Mouse (Mus musculus) cortical plate, adult 2 months (tissue): ENCODE data around the gene Fam163a. TPM values are rescaled to one million over a fixed set of nuclear protein-coding genes. Genes with fewer than 3 reads are reported as not detected.

Experiments used
- H3K27ac ChIP-seq: fragments of 200-500 bp; 2 replicates; pipeline ENCODE4 v1.5.1; 2012; ENCODE audit warnings: low read length, control low read depth, inconsistent platforms; ENCODE audit not compliant: insufficient read depth
- H3K4me1 ChIP-seq: fragments of 200-500 bp; 2 replicates; pipeline ENCODE4 v1.6.1; 2011; ENCODE audit warnings: low read length; ENCODE audit not compliant: control insufficient read depth, insufficient read depth
- H3K4me3 ChIP-seq: fragments of 200-500 bp; 2 replicates; pipeline ENCODE4 v1.5.1; 2011; ENCODE audit warnings: mild to moderate bottlenecking, low read length, control low read depth; ENCODE audit not compliant: insufficient read depth
- CTCF ChIP-seq: fragments of 200-500 bp; IDR thresholded peaks from 2 replicates; pipeline ENCODE4 v1.5.1; 2011; ENCODE audit warnings: mild to moderate bottlenecking, control low read depth, low read length; ENCODE audit not compliant: insufficient read depth; ENCODE audit errors: extremely low read depth
- POLR2A ChIP-seq: fragments of 200-500 bp; IDR thresholded peaks from 2 replicates; pipeline ENCODE4 v1.6.1; 2011; ENCODE audit warnings: mild to moderate bottlenecking, low read length, control low read depth; ENCODE audit not compliant: insufficient read depth; ENCODE audit errors: extremely low read depth
- polyA plus RNA-seq: library from polyadenylated mRNA; depleted of rRNA; stranded (reverse); fragments of >200 nt; gene quantifications from 2 replicates; pipeline ENCODE4 v1.2.3, GENCODE M21; 2012

The Fam163a gene
- polyA plus RNA-seq, 1 experiment, result 5.9 TPM

DNA sequence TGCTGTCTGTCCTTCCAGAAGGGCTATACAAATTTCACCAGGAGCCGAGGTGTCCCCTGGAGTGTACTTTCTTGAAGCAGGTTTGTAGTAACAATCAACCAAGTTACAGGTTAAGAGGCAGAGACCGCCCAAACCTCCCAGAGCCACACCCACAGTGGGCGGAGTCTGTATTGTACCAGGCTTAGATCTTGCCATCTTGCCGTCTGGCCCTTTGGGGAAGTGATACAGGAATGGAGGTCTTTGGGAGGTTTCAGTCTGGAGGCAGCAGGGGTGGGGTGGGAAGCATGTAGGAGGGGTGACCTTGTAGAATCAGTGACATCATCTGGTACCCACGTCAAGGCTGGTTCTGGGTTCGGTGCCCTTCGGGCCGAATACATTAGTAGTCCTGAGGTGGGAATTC, 115.3 kb downstream of the Fam163a start:
- no peak overlapping the region for H3K4me3 ChIP-seq
- H3K4me1 ChIP-seq, result no peaks in the 10 kb centered on the region
- TF ChIP-seq CTCF (no peak), POLR2A (no peak)
- H3K27ac ChIP-seq, result no peak overlapping the region

DNA sequence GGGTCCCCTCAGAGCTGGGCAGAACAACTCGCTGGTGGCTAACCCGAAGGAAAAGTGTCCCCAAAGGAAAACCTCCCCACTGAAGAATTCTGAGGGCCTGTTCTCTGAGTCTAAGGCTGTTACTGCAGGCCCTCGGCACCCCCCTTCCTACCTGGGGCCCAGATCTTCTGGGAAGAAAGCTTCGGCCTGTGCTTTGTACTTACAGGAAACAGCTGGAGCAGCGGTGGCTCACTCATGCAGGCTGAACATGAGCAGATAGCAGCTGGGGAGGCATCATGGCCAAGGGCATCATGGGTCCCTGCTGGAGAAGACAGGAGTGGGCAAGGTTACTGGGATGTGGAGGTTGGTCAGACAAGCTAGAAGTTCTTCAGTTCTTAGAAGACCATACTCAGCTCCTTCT, 117.2 kb downstream of the Fam163a start:
- H3K4me3 ChIP-seq, result no peak overlapping the region
- H3K27ac ChIP-seq, result no peak overlapping the region
- TF ChIP-seq POLR2A, result no peak
- no peak for TF ChIP-seq CTCF
- H3K4me1 ChIP-seq, result no peaks in the 10 kb centered on the region

DNA sequence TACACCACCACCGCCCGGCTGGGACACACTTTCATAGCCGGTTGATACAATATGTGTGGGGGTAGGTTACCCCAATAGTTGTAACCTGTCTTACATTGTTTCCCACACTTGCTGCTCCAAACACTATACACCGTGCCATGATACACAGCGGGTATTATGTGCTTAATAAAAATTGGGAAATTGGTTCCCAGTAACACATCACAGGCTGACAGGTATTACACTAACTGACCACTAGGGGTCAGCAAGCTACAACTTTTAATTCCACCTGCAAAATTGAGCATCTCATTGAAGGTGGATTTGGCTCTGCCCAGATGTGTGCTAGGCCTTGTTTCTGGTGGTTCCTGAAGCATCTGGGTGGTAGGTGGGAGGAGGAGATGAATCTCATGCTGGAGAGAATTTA, 119.1 kb downstream of the Fam163a start:
- H3K27ac ChIP-seq, result no peak overlapping the region
- TF ChIP-seq POLR2A, result no peak
- peak; percentile 67 for TF ChIP-seq CTCF
- H3K4me1 ChIP-seq, result no peaks in the 10 kb centered on the region
- no peak overlapping the region for H3K4me3 ChIP-seq

DNA sequence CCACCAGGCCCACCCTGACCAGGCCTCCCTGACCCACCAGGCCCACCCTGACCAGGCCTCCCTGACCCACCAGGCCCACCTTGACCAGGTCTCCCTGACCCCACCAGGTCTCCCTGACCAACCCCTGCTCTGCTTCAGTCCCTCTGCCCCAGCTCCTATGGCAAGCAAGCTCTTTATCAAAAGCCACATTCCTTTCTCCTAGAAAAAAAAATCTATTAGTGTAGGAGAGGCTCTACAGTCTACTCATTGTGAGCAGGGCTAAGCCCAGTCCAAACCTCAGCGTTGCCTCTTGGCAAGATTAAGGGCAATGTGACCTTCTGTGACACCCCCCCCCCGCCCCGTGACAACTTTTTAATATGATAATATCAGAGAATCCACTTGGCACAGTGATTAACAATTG, 120.2 kb downstream of the Fam163a start:
- Histone ChIP-seq H3K4me3 (no peak overlapping the region), H3K4me1 (no peaks in the 10 kb centered on the region), H3K27ac (no peak overlapping the region)
- TF ChIP-seq CTCF (no peak), POLR2A (no peak)

DNA sequence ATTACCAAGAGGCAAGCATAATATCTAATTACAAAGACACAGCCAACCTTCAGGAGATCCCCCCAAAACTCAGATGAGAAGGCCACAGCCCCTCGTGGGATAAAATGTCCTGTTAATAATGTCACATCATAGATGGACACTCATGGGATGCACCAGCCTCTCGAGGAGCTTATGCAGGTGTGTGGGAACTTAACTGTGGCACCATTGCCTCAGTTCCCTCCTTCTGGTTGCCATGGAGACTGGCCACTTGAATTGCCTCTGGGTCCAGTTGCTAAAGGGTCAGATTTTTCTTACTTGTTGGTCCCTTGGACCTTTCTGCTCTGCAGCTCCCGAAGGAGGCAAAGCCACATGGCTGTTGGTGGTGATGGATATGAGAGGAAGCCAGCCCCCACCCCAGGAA, 127.2 kb downstream of the Fam163a start:
- no peak overlapping the region for H3K27ac ChIP-seq
- no peak for TF ChIP-seq CTCF
- no peak for TF ChIP-seq POLR2A
- no peak overlapping the region for H3K4me3 ChIP-seq
- no peaks in the 10 kb centered on the region for H3K4me1 ChIP-seq

DNA sequence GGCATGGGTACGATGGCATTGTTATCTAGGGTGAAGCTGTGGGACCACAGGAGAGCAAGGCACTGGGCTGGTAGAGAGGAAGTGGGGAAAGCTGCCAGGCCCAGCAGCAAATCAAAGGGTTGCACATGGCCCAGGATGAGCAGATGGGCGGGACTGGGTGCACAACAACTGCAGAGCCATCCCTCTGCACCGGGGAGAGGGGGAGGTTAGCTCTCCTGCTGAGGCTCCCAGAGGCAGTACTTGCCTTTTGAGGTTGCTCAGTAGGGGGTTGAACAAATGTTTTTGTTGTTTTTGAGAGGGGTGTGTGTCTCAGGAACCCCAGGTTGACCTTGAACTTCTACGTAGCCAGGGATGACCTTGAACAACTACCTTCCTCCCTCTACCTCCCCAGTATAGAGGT, 128.4 kb downstream of the Fam163a start:
- TF ChIP-seq CTCF (no peak), POLR2A (no peak)
- no peak overlapping the region for H3K4me3 ChIP-seq
- no peaks in the 10 kb centered on the region for H3K4me1 ChIP-seq
- no peak overlapping the region for H3K27ac ChIP-seq

DNA sequence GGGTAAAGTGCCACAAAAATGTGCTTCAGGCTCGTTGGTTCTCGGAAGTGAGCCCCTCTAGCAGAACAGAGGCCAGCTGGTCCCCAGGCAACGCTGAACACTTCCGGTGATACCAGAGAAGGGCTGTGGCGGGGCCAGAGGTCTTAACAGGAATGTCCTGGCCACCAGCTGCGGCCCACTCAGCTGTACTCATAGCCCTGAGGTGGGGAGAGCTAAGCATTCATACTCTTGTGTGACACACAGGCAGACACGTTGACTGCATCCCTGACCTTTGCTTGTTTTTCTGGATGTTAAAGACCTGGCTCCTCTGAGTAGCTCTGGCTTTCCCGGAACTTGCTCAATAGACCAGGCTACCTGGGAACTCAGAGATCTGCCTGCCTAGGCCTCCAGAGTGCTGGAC, 130.3 kb downstream of the Fam163a start:
- Histone ChIP-seq H3K4me1 (no peaks in the 10 kb centered on the region), H3K4me3 (no peak overlapping the region), H3K27ac (no peak overlapping the region)
- TF ChIP-seq CTCF (no peak), POLR2A (no peak)

DNA sequence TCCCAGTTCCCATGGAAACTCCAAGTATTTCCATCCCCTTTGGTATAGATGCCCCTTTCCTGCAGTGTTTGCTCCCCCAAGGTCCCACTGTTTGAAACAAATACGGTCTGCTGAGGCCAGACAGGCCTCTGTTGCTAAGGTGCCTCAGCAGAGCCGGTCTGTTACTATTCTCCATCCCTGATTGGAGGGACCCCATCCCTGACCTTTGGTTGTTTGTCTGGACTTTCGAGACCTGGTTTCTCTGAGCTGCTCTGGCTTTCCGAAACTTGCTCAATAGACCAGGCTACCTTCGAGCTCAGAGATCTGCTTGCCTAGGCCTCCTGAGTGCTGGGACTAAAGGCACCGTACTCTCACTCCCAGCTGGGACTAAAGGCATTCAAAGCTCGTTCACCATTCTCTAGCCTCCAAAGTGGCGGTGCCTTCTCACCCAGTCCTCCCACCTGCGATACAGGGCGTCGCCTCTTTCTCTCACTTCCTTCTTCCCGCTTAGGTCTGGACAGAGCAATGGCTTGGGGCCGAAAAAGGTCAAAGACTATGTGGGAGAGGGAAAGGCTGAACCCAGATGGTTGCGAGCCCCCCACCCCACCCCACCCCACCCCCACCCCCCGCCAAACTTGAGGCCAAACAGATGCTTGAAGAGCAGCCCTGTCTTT, 131.5 kb downstream of the Fam163a start:
- Histone ChIP-seq H3K4me3 (no peak overlapping the region), H3K4me1 (no peaks in the 10 kb centered on the region), H3K27ac (no peak overlapping the region)
- TF ChIP-seq POLR2A (no peak), CTCF (no peak)

DNA sequence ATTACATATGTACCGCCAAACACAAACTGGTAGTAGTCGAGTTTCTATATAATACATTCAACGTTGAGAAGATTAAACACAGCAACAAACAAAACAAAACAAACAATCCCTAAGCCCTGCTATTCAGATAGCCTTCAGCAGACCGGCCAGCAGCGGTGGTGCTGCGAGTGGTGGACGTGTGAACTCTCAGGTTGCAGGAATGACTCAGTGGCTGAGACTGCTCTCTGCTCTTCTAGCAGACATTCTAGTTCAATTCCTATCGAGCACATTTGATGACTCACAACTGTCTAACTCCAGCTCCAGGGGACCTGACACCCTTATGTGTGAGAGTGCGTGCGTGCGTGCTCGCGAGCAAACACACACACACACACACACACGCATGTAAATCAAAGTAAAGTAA, 134.7 kb downstream of the Fam163a start:
- Histone ChIP-seq H3K27ac (no peak overlapping the region), H3K4me3 (no peak overlapping the region), H3K4me1 (no peaks in the 10 kb centered on the region)
- no peak for TF ChIP-seq CTCF
- no peak for TF ChIP-seq POLR2A

DNA sequence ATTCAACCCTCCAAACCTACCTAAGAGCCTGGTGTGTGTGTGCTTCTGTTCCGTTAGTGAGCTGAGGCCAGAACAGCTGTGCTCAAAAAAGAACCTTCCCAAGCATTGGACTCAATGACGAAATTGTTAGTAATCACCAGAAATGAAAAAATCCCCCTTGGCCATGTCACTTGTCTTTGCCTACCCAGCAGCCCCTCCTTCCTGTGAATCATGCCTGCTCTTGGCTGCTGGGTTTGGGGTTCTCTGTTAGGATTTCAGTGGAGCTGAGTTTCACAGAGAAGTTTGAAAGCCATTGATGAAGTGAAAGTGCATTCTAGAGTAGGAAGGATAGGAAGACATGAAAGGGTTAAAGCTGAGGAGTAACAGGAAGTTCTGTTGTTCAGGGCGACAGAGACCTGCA, 138.7 kb downstream of the Fam163a start:
- no peaks in the 10 kb centered on the region for H3K4me1 ChIP-seq
- H3K27ac ChIP-seq, result no peak overlapping the region
- H3K4me3 ChIP-seq, result no peak overlapping the region
- TF ChIP-seq CTCF, result no peak
- no peak for TF ChIP-seq POLR2A
